Mouse (Mus musculus) MEL (cell line): ENCODE measurements at regions not wholly inside any gene's neighbourhood (a gene's known extent, or its start where the extent isn't known, plus 50 kb on each side); places are given as distances from the start of the nearest gene placed in this dataset.

Experiments
- CTCF ChIP-seq, 3 experiments: IDR thresholded peaks in 2 of 3; conservative IDR thresholded peaks in 1 of 3; 2 replicates each; pipeline ENCODE4 v1.5.1; 2011 to 2012; ENCODE audit warnings: low read length in 3 of 3, low read depth in 2 of 3, mild to moderate bottlenecking in 2 of 3, improper control_type of control experiment in 1 of 3, inconsistent platforms in 1 of 3, mixed read lengths in 1 of 3, moderate library complexity in 1 of 3; ENCODE audit not compliant: control insufficient read depth in 1 of 3, insufficient read depth in 1 of 3, poor library complexity in 1 of 3, severe bottlenecking in 1 of 3
- EP300 ChIP-seq, 2 experiments: IDR thresholded peaks; 2 replicates each; pipeline ENCODE4 v1.6.1; 2011; ENCODE audit warnings: improper control_type of control experiment in 2 of 2, low read length in 2 of 2, low read depth in 1 of 2, mild to moderate bottlenecking in 1 of 2
- GATA1 ChIP-seq: IDR thresholded peaks from 2 replicates; pipeline ENCODE4 v1.6.1; 2011; ENCODE audit warnings: low read depth, low read length, improper control_type of control experiment
- MAFK ChIP-seq: IDR thresholded peaks from 2 replicates; pipeline ENCODE4 v1.6.1; 2011; ENCODE audit warnings: low read depth, mild to moderate bottlenecking, low read length, improper control_type of control experiment, borderline replicate concordance
- MAZ ChIP-seq: IDR thresholded peaks from 2 replicates; pipeline ENCODE4 v1.6.1; 2012; ENCODE audit warnings: low read depth, mild to moderate bottlenecking, inconsistent platforms, low read length, improper control_type of control experiment
- MYC ChIP-seq: IDR thresholded peaks from 2 replicates; pipeline ENCODE4 v1.6.1; 2011; ENCODE audit warnings: low read depth, mild to moderate bottlenecking, low read length, improper control_type of control experiment, moderate library complexity
- POLR2A ChIP-seq, 2 experiments: IDR thresholded peaks; 2 replicates each; pipeline ENCODE4 v1.6.1; 2011 to 2012; ENCODE audit warnings: low read length in 2 of 2, mild to moderate bottlenecking in 2 of 2, control low read depth in 1 of 2, improper control_type of control experiment in 1 of 2, low read depth in 1 of 2, moderate library complexity in 1 of 2; ENCODE audit not compliant: control insufficient read depth in 1 of 2, insufficient read depth in 1 of 2, poor library complexity in 1 of 2
- TBP ChIP-seq: IDR thresholded peaks from 2 replicates; pipeline ENCODE4 v1.8.0; 2011; ENCODE audit warnings: low read depth, low read length, improper control_type of control experiment
- UBTF ChIP-seq: IDR thresholded peaks from 2 replicates; pipeline ENCODE4 v1.6.1; 2012; ENCODE audit warnings: low read depth, mild to moderate bottlenecking, inconsistent platforms, low read length, improper control_type of control experiment, moderate library complexity, borderline replicate concordance; ENCODE audit not compliant: insufficient read depth

DNA sequence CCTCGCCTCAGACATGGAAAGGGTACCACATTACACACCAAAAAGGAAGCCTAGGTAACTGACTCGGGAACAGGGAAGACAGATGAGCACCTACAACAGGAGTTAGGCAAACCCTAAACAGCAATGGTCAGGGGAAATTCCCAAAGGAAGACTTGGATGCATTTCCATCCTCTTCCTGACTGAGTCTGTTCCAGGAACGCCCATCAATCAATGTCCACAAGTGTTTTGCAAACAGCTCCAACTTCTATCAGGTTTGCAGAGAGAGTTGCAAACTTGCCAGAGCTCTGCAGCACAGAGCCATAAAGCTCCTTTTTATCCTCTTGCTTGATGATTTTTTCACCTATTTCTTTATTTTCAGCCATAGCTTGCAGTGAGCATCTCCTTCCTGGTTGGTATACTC lies 464.9 kb upstream of the Jmjd1c start:
- TF ChIP-seq EP300 (IDR thresholded peaks at IDR 0.05; ENCODE audit: low read depth in 1 of 2, low read length in 2 of 2) (no peak), TBP (no peak), MYC (no peak), CTCF (IDR thresholded peaks at IDR 0.05 in 2 of 3, conservative IDR thresholded peaks at IDR 0.05 in 1 of 3; ENCODE audit: control insufficient read depth in 1 of 3, insufficient read depth in 1 of 3, low read depth in 2 of 3, low read length in 3 of 3, poor library complexity in 1 of 3, severe bottlenecking in 1 of 3) (no peak), UBTF (no peak), POLR2A (IDR thresholded peaks at IDR 0.05; ENCODE audit: control insufficient read depth in 1 of 2, insufficient read depth in 1 of 2, low read depth in 1 of 2, low read length in 2 of 2, poor library complexity in 1 of 2) (no peak), MAFK (no peak), GATA1 (no peak), MAZ (no peak)
